Mouse (Mus musculus) hindbrain, embryonic 10.5 days (tissue): ENCODE results near the gene Pi4k2b. TPM values are rescaled to one million over a fixed set of nuclear protein-coding genes. Genes with fewer than 3 reads are reported as not detected.

Experiments
- polyA plus RNA-seq: library from polyadenylated mRNA; unstranded; fragments of >200 nt; fragmentation: Nextera tagmentation; extraction: Ambion mirVana; gene quantifications from 2 replicates; pipeline ENCODE4 v1.2.1, GENCODE M21; 2016

The Pi4k2b gene
- polyA plus RNA-seq, 1 experiment from 2014 or later = 15.7 TPM

Other genes starting within 250 kb of the Pi4k2b start
- gene Lgi2, start 175.1 kb upstream of the Pi4k2b start, polyA plus RNA-seq = 1.3 and 1.7 TPM in 2 replicates
- 7.4 and 9.3 TPM in 2 replicates for gene Sepsecs, start 71.9 kb upstream of the Pi4k2b start, polyA plus RNA-seq
- 15.9 and 18.0 TPM in 2 replicates for gene Zcchc4, start 33.8 kb downstream of the Pi4k2b start, polyA plus RNA-seq
- gene Anapc4, start 92.4 kb downstream of the Pi4k2b start, polyA plus RNA-seq = 95.9 and 106 TPM in 2 replicates